Mouse (Mus musculus) heart, adult 8-10 months (tissue): Measurements from ENCODE around the gene 1700123K08Rik. TPM values are rescaled to one million over a fixed set of nuclear protein-coding genes. Genes with fewer than 3 reads are reported as not detected.
A peak's percentile ranks its signal among the peaks of the same experiment; 100 is the strongest.
"Not testable (repeated sequence)": the region's sequence is repeated elsewhere in the genome, so short reads cannot be mapped to it uniquely, and the experiment has no call there.

Source experiments
- DNase-seq: peaks from one replicate; pipeline ENCODE4 v3.0.0; 2022; ENCODE audit warnings: low spot score
- microRNA-seq: library from miRNA; unstranded; fragments of <30 nt; microRNA quantifications from one replicate; pipeline ENCODE4 v1.2.0, GENCODE M21; 2022
- total RNA-seq, 4 experiments: library from RNA; stranded (reverse); gene quantifications; 2 replicates each; pipeline ENCODE4 v1.2.4; 2022

The 1700123K08Rik gene
- total RNA-seq, result not detected

DNA sequence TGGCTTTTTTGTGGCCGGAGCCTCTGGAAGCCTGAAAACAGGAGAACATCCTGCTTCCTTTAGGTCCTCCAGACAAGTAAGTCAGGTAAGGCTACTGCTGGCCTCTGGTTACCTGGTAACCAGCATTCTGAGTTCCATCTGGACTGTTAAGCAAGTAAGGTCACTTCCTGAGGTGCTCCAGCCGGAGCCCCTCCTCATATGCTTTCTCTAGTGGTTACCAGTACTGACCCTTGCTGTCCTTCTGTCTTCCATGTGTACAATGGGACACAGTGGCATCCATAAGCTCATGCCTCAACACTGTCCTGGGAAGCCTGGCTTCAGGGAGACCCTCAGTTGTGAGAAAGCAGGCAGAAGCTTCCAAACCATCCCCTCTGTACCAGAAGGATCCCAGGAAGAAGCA, at the start of gene 1700123K08Rik:
1700123K08Rik (minus strand) TSS at position 101 of the 400 bp plus-strand sequence.
- DNase-seq, result not testable (repeated sequence)

DNA sequence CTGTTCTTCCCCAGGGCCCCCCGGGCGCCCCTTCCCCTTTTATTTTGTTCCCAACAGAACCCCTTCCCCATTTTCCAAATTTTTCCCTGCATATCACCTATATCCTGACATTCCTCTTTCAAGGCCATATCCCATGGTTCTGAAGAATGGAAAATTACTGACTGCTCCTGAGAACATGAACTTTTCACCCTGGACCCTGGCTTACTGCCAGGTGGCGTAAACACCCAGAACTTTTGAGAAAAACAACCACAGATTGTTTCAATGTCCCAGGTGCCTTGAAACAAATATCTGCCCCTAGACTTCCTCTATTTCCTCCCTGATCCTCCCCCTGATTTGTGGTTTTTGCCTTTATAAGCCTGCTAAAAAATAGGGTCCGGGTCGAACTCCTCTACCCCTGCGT, 22.9 kb upstream of the 1700123K08Rik start:
- DNase-seq, result no peak

DNA sequence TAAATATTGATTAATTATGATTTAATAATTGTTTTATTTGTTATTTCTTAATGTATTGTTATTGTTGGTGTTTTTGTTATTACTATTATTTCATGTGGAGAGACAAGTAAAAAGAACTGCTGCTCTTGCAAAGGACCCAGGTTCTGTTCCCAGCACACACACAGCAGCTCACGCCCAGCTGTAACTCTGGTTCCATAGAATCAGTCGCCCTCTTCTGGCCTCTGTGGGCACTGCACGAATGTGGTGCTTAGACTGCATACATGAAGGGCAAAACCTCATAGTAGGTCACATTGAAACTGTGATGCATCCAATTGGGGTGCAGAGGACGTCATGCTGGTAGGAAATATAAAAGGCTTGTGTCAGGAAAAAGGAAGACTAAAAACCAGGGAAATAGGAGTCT, 7.1 kb upstream of the 1700123K08Rik start:
- no peak for DNase-seq

GRCm38 (mm10) chr5:138552718-138553117, 11.8 kb downstream of the 1700123K08Rik start:
- no peak for DNase-seq

- DNase-seq, result peak; percentile 9
These were observed 32.0 kb downstream of the 1700123K08Rik start for GRCm38 (mm10) chr5:138532491-138532890.

Small RNAs within 50 kb of the gene (microRNA-seq; reads per million reads assigned to microRNA genes)
- not detected for gene Gm24082

Other genes starting within 250 kb of the 1700123K08Rik start
- under 1 TPM in 1 of 4 experiments, not detected in 3; 0.52 TPM for gene Pvrig, start 222.8 kb downstream of the 1700123K08Rik start, total RNA-seq
- gene Zfp157, start 123.2 kb downstream of the 1700123K08Rik start, total RNA-seq, result 1 to 10 TPM; 3.8 to 7.6 (median 5.1) TPM
- 10 to 100 TPM; 16.8 to 20.1 (median 18.7) TPM for gene Zfp68, start 55.0 kb upstream of the 1700123K08Rik start, total RNA-seq
- 1 to 10 TPM; 3.8 to 4.9 (median 4.8) TPM for gene A430033K04Rik, start 58.1 kb upstream of the 1700123K08Rik start, total RNA-seq
- gene Fam20c, start 189.8 kb upstream of the 1700123K08Rik start, total RNA-seq, result 10 to 100 TPM; 11.6 to 16.9 (median 14.3) TPM